Mouse (Mus musculus) intestine, embryonic 16.5 days (tissue): ENCODE measurements around the gene Irf4. TPM values are rescaled to one million over a fixed set of nuclear protein-coding genes. Genes with fewer than 3 reads are reported as not detected.

ENCODE experiments used
- ATAC-seq: fragments of 200-750 bp; cut with Nextera tagmentation; 2 replicates; pipeline ENCODE4 v1.8.0; 2017; ENCODE audit warnings: moderate TSS enrichment, moderate library complexity
- H3K27ac ChIP-seq: fragments of 300-500 bp; sonication (generic); 2 replicates; pipeline ENCODE4 v1.5.1; 2014; ENCODE audit warnings: mild to moderate bottlenecking, low read length
- H3K27me3 ChIP-seq: fragments of 300-500 bp; sonication (generic); replicated peaks from 2 replicates; pipeline ENCODE4 v1.6.1; 2014; ENCODE audit warnings: low read length, control low read depth, mixed read lengths; ENCODE audit not compliant: control insufficient read depth, insufficient read depth
- H3K36me3 ChIP-seq: fragments of 300-500 bp; sonication (generic); 2 replicates; pipeline ENCODE4 v1.6.1; 2014; ENCODE audit warnings: low read length, control low read depth; ENCODE audit not compliant: control insufficient read depth, insufficient read depth
- H3K4me1 ChIP-seq: fragments of 300-500 bp; sonication (generic); 2 replicates; pipeline ENCODE4 v1.6.1; 2014; ENCODE audit warnings: low read length, control low read depth, mixed read lengths; ENCODE audit not compliant: control insufficient read depth, insufficient read depth
- H3K4me2 ChIP-seq: fragments of 300-500 bp; sonication (generic); 2 replicates; pipeline ENCODE4 v1.6.1; 2014; ENCODE audit warnings: low read depth, low read length, control low read depth
- H3K4me3 ChIP-seq: fragments of 300-500 bp; sonication (generic); 2 replicates; pipeline ENCODE4 v1.5.1; 2014; ENCODE audit warnings: mild to moderate bottlenecking, low read length
- H3K9ac ChIP-seq: fragments of 300-500 bp; sonication (generic); 2 replicates; pipeline ENCODE4 v1.6.1; 2014; ENCODE audit warnings: low read depth, low read length
- H3K9me3 ChIP-seq: fragments of 300-500 bp; sonication (generic); 2 replicates; pipeline ENCODE4 v1.6.1; 2016; ENCODE audit warnings: low read length, control low read depth; ENCODE audit not compliant: control insufficient read depth
- WGBS: fragments of 180-500 bp; shearing (Covaris S2); extraction: QIAGEN DNeasy Blood & Tissue Kit; methylation state at CpG from one replicate; pipeline ENCODE4 v1.1.7; 2014; 5-methylcytosine and 5-hydroxymethylcytosine counted together
- polyA plus RNA-seq: library from polyadenylated mRNA; unstranded; fragments of >200 nt; fragmentation: Nextera tagmentation; extraction: Ambion mirVana; gene quantifications from 2 replicates; pipeline ENCODE4 v1.2.1, GENCODE M21; 2015

Irf4 gene
- polyA plus RNA-seq, 1 experiment from 2014 or later, result 0.09 TPM

DNA sequence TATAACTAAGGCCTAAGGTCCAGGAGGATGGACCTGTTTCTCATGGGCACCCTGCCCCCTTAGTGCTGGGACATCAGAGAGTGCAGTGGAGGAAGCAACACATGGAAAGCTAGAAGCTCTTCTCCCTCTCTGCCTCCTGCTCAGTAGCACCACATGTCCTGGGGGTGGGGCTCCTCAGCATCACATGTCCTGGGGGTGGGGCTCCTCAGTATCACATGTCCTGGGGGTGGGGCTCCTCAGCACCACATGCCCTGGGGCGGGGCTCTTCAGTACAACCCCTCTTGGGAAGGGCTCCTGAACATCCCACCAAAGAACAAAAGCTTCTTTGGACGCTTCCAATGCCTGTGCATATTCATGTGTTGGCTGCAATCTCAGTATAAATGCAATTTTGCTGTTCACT, 38.5 kb downstream of the Irf4 start:
- H3K9me3 ChIP-seq, result no peaks in the 10 kb centered on the region
- H3K4me3 ChIP-seq, result no peak overlapping the region
- H3K27ac ChIP-seq, result no peak overlapping the region
- ATAC-seq, result no peak
- no peak overlapping the region for H3K4me2 ChIP-seq
- H3K27me3 ChIP-seq, result no peaks in the 10 kb centered on the region
- H3K4me1 ChIP-seq, result no peaks in the 10 kb centered on the region
- H3K9ac ChIP-seq, result no peak overlapping the region
- H3K36me3 ChIP-seq, result no peaks in the 10 kb centered on the region
- 87% methylated on average over 2 of the region's 2 CpGs for WGBS

DNA sequence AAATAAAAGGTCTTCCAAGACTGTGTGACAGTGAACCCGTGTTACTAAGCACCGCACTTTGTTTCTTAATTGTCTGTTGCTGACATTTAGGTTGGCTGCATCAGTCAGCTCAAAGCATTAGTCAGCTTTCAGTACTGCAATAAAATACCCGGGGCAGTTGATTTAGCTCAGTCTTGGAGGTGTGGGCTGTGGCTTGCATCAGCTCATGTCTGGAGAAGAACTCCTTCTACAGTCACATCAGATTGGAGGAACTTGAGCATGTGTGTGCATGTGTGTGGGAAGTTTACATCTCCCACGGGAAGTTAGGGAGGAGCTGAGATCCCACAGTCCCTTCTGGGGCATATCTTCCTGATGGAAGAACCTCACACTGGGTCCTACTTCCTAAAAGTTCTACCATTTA, 38.9 kb downstream of the Irf4 start:
- no peak for ATAC-seq
- no peak overlapping the region for H3K4me3 ChIP-seq

DNA sequence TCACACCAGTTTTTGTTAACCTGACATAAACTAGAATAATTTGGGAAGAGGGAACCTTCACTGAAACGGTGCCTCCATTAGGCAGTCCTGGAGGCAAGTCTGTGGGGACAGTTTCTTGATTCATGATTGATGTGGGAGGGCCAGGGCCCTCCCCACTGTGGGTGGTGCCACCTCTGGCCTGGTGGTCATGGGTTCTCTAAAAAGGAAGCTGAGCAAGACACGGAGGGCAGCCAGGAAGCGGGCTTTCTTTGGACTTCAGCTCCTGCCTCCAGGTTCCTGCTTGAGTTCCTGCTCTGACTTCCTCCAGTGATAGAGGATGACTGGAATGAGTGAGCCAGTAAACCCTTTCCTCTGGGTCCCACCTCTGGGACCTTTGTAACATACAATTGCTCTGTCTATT, 39.4 kb downstream of the Irf4 start:
- H3K9ac ChIP-seq, result no peak overlapping the region
- WGBS, result 90% methylated on average over 3 of the region's 3 CpGs
- H3K4me1 ChIP-seq, result no peaks in the 10 kb centered on the region
- no peaks in the 10 kb centered on the region for H3K36me3 ChIP-seq
- no peak overlapping the region for H3K4me2 ChIP-seq
- H3K9me3 ChIP-seq, result no peaks in the 10 kb centered on the region
- H3K4me3 ChIP-seq, result no peak overlapping the region
- no peak for ATAC-seq
- no peaks in the 10 kb centered on the region for H3K27me3 ChIP-seq
- no peak overlapping the region for H3K27ac ChIP-seq

More for the DNA sequence above, 38.9 kb downstream of the Irf4 start:
- H3K27me3 ChIP-seq, result no peaks in the 10 kb centered on the region
- no peaks in the 10 kb centered on the region for H3K4me1 ChIP-seq
- H3K27ac ChIP-seq, result no peak overlapping the region
- H3K4me2 ChIP-seq, result no peak overlapping the region
- H3K9me3 ChIP-seq, result no peaks in the 10 kb centered on the region
- WGBS, result 83% methylated on average over 4 of the region's 4 CpGs
- no peak overlapping the region for H3K9ac ChIP-seq
- H3K36me3 ChIP-seq, result no peaks in the 10 kb centered on the region

DNA sequence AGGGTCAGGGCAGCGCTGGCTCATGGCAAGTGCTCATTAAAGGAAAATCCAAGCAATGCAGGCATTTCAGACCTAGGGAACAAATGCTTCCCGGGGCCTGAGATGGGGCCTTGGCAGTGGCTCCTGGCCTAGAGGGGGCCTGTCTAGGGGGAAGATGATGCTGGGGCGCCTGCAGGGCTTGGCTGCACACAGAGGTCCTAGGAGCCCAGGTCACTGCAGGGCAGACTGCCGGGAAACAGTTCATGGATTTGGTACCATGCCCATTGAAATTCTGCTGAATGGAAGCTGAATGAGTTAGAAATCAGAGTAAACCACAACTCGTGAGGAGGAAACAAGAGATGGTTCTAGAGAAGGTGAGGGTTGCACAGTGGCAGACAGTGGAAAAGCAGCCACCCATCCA, 41.0 kb downstream of the Irf4 start:
- H3K4me3 ChIP-seq, result no peak overlapping the region
- no peak overlapping the region for H3K4me2 ChIP-seq
- no peaks in the 10 kb centered on the region for H3K27me3 ChIP-seq
- H3K27ac ChIP-seq, result no peak overlapping the region
- no peaks in the 10 kb centered on the region for H3K36me3 ChIP-seq
- WGBS, result 74% methylated on average over 5 of the region's 5 CpGs
- H3K9ac ChIP-seq, result no peak overlapping the region
- ATAC-seq, result no peak
- H3K9me3 ChIP-seq, result no peaks in the 10 kb centered on the region
- H3K4me1 ChIP-seq, result no peaks in the 10 kb centered on the region

DNA sequence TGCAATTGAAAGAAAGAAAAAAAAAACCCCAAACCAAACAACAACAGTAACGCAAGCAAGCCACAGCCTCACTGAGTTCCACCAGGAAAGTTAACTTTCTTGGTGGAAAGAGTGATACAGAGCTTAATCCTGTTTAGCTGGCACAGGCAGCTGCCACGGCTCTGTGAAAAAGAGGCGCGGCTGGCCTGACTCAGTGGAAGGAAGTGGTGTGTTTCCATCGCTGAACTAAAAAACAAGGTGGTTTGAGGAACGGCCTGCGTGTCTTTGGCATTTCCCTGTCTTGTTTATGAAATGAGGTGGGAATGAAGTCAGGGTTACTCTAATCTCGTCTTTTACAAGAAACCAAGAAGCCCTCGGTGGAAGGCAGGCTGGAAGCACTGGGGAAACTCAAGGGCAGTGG, 43.3 kb downstream of the Irf4 start:
- no peaks in the 10 kb centered on the region for H3K4me1 ChIP-seq
- no peaks in the 10 kb centered on the region for H3K9me3 ChIP-seq
- no peaks in the 10 kb centered on the region for H3K36me3 ChIP-seq
- H3K27me3 ChIP-seq, result no peaks in the 10 kb centered on the region
- no peak overlapping the region for H3K4me3 ChIP-seq
- 67% methylated on average over 9 of the region's 9 CpGs for WGBS
- no peak overlapping the region for H3K4me2 ChIP-seq
- H3K27ac ChIP-seq, result no peak overlapping the region
- no peak for ATAC-seq
- H3K9ac ChIP-seq, result no peak overlapping the region

DNA sequence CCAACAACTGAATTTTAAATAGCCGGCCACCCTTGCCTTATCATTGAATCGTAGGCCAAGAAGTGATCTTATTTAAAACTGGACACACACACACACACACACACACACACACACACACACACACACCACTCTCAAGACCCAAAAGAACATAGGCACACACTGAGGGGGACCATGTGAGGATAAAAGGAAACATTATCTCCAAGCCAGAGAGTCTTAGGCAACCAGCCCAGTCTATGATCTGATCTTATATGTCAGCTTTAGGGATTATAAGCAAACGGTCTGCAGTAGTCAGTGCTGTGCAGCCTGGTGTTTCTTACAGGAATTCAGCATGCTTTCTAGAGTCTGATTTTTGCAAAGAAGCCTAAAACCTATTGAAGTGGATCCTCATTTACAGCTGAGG, 43.7 kb downstream of the Irf4 start:
- H3K4me2 ChIP-seq, result no peak overlapping the region
- H3K4me3 ChIP-seq, result no peak overlapping the region
- H3K4me1 ChIP-seq, result no peaks in the 10 kb centered on the region
- no peaks in the 10 kb centered on the region for H3K27me3 ChIP-seq
- H3K9me3 ChIP-seq, result no peaks in the 10 kb centered on the region
- ATAC-seq, result no peak
- H3K9ac ChIP-seq, result no peak overlapping the region
- 69% methylated on average over 3 of the region's 3 CpGs for WGBS
- H3K36me3 ChIP-seq, result no peaks in the 10 kb centered on the region
- no peak overlapping the region for H3K27ac ChIP-seq

DNA sequence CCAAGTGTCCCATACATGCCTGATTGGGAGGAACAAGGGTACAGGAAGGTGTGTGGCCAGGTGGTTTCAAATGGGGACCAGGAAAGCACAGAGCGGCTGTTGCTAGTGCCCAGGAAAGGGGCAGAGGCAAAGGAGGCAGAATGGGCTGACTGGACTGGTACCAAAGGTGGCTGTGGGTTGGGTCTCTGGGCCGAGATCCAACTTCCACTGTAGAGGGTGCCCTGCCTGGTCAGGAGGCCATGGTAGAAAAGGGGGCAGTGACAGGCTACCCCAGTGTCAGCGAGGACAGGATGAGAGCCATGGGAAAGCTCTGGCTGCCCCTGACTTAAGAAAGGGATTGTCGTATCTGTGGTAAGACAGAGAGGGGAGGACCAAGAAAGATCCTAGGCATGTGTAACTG, 44.2 kb downstream of the Irf4 start:
- H3K27ac ChIP-seq, result no peak overlapping the region
- H3K9me3 ChIP-seq, result no peaks in the 10 kb centered on the region
- H3K4me2 ChIP-seq, result no peak overlapping the region
- no peaks in the 10 kb centered on the region for H3K4me1 ChIP-seq
- H3K4me3 ChIP-seq, result no peak overlapping the region
- ATAC-seq, result no peak
- H3K27me3 ChIP-seq, result no peaks in the 10 kb centered on the region
- H3K9ac ChIP-seq, result no peak overlapping the region
- H3K36me3 ChIP-seq, result no peaks in the 10 kb centered on the region
- WGBS, result 82% methylated on average over 4 of the region's 4 CpGs

DNA sequence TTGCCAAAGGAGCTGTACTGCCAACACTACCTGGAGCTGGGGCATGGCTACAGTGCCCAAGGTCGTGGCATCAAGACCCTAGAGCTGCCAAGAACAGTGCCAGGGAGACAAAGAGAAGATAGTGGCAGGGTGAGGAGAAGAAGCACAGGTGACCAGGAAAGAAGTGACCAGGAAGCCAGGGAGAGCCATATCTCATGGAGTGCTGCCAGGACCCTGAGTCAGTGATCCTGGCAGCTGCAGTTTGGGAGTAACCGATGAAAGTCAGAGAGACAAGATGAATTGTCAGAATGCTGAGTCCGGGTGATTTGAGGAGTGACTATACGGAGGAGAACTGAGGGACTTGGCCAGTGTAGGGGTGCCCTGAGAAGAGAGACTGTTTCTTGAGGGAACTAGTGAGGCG, 44.6 kb downstream of the Irf4 start:
- H3K4me1 ChIP-seq, result no peaks in the 10 kb centered on the region
- H3K9ac ChIP-seq, result no peak overlapping the region
- H3K4me2 ChIP-seq, result no peak overlapping the region
- 83% methylated on average over 5 of the region's 5 CpGs for WGBS
- no peak overlapping the region for H3K4me3 ChIP-seq
- H3K36me3 ChIP-seq, result no peaks in the 10 kb centered on the region
- ATAC-seq, result no peak
- no peaks in the 10 kb centered on the region for H3K27me3 ChIP-seq
- no peak overlapping the region for H3K27ac ChIP-seq
- H3K9me3 ChIP-seq, result no peaks in the 10 kb centered on the region

DNA sequence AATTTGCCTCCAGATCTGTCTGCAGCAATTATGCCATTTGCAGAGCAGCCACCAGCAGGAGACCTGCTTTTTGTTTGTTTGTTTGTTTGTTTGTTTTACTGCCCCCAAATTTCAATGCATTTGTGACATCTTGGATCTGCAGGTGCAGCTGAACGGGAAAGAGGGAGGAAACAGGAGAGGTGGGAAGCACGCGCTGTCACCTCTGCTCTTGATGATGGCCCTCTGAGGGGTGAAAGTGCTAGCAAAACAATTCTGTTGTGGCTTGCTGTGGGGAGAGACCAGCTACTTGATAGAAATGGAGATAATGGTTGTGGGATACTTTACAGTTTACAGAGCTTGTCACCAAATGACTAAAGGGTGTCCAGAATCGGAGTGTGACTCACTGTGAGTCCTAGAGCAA, 46.9 kb downstream of the Irf4 start:
- Histone ChIP-seq H3K27ac (no peak overlapping the region), H3K9me3 (no peaks in the 10 kb centered on the region), H3K27me3 (no peaks in the 10 kb centered on the region), H3K4me2 (no peak overlapping the region), H3K4me1 (no peaks in the 10 kb centered on the region), H3K36me3 (no peaks in the 10 kb centered on the region), H3K4me3 (no peak overlapping the region), H3K9ac (no peak overlapping the region)
- ATAC-seq, result no peak
- WGBS, result 79% methylated on average over 4 of the region's 4 CpGs

DNA sequence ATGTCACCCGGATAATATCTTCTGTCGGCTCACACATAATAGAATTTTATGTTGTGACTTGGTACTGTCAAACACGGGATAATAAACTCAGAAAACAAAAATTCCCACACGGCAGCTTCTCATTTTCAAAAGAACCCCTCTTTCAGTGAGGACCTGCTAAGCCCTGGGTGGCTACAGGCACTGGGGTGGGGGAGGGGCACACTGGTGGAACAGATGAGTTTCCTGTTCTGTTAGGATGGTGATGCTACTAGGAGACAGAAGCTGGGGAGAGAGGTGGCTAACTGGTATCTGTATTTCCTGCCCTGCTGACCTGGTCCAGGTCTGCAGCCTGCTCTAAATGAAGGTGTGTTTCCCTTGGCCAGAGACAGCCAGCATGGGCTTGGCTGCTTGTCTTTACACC, 52.9 kb downstream of the Irf4 start:
- Histone ChIP-seq H3K27me3 (no peaks in the 10 kb centered on the region), H3K4me3 (no peak overlapping the region), H3K4me1 (no peaks in the 10 kb centered on the region), H3K36me3 (no peaks in the 10 kb centered on the region), H3K4me2 (no peak overlapping the region), H3K9ac (no peak overlapping the region), H3K9me3 (no peaks in the 10 kb centered on the region), H3K27ac (no peak overlapping the region)
- no peak for ATAC-seq
- WGBS, result 80% methylated on average over 4 of the region's 4 CpGs
